In the genomic region with DNA sequence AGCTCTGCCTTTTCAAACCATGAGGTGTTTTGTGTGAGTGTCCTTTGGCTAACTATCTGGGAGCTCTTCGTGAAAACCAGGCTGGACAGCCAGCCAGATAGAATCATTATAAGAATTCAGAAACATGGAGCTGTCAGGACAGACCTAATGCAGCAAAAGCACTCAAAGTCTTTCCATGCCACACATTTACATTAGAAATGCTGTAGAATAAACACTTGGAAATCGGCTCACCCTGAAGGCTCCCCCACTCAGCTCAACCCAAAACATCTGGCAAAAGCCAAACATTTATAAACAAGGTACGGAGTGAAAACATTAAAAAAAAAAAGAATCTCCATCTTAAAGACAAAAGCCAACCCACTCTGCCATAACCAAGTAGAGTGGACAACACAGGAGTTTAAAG, we compare ENCODE assay signal across 21 mouse cellular contexts.
"Had no signal": no experiment of that assay in that cellular context is flagged by ENCODE, and none has a peak within 500 bp of the region (broad histone marks: within the 10 kb centered on the region; RNA-seq: fewer than 3 reads in every experiment).

No protein-coding gene starts in this region.

- H3K4me1 ChIP-seq: liver, embryonic 13.5 days; megakaryocyte, embryonic 14.5 days had no signal

- H3K36me3 ChIP-seq: liver, embryonic 13.5 days; midbrain, embryonic 10.5 days; midbrain, embryonic 13.5 days; stomach, embryonic 15.5 days had no signal

- H3K9me3 ChIP-seq: liver, embryonic 13.5 days; midbrain, embryonic 10.5 days; midbrain, embryonic 13.5 days; stomach, embryonic 15.5 days had no signal

- H3K4me2 ChIP-seq: liver, embryonic 13.5 days; midbrain, embryonic 13.5 days; stomach, embryonic 15.5 days had no signal

- H3K27ac ChIP-seq: kidney, postnatal 0 days; layer of hippocampus, adult 2 months; liver, embryonic 13.5 days; midbrain, embryonic 10.5 days; midbrain, embryonic 13.5 days; stomach, embryonic 15.5 days had no signal

- H3K27me3 ChIP-seq: liver, embryonic 13.5 days; megakaryocyte, embryonic 14.5 days; stomach, embryonic 15.5 days had no signal

- H3K9ac ChIP-seq: liver, embryonic 13.5 days; midbrain, embryonic 13.5 days; stomach, embryonic 15.5 days had no signal

- DNase-seq: kidney, adult 2 months; kidney, postnatal 25 days; layer of hippocampus, adult 9-11 months; liver, embryonic 13.5 days; lung, adult 2 months; lung, postnatal 36 days; right cerebral cortex, adult 18-20 months; right cerebral cortex, postnatal 14 days; right cerebral cortex, postnatal 4 days; thymus, adult 2 months; thymus, postnatal 14 days; thymus, postnatal 4 days had no signal

- ATAC-seq: lung, postnatal 0 days; midbrain, embryonic 13.5 days; midbrain, embryonic 16.5 days had no signal

- H3K4me3 ChIP-seq: layer of hippocampus, adult 2 months; liver, embryonic 13.5 days; megakaryocyte, embryonic 14.5 days; midbrain, embryonic 10.5 days; midbrain, embryonic 13.5 days; myocyte; stomach, embryonic 15.5 days had no signal
